Mouse (Mus musculus): ENCODE measurements around the gene Zmat5.

The Zmat5 gene

DNA sequence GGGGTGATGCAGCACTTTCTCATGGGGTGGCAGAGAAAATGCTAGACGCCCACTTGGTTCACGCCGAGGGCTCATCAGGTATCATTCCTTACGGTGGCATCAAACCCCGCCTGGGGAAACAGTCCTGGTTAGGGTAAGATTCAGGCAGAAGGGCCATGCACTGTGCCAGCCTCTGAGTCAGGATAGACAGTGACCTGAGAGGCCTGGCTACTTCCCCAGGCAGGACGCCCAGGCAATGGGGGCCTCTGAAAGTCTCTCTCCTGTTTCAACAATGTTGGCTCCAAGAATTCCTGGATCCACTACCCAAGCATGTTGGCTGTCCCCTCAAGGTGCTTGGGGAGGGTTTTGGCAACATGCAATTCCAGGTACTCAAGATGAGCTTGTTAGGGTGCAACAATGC is 65.4 kb downstream of the Zmat5 start:
- DNase-seq (ENCODE audit: extremely low spot score, low spot score): no peak

GRCm38 (mm10) chr11:4771756-4772155 is 67.3 kb downstream of the Zmat5 start:
- no peak for DNase-seq (ENCODE audit: extremely low spot score, low spot score)

DNA sequence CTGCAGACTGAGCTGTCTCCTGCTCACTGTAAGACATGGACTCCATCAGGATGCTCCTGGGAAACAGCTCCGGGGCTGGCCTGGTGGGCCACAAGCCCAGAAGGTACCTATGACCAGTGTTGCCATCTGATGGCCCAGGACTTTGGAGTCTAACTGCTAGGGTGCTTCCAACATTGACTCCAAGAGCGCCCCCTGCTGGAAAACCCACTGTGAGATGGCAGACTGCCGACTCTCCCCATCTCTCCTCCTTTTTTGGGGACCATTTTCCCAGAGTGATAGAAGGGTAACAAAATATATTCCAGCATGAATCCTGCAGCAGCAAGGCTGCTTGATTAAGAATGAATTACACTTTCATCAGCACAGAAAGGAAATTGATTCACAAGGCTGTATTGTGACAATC is 68.4 kb downstream of the Zmat5 start:
- peak; percentile 72 for DNase-seq (ENCODE audit: extremely low spot score, low spot score)

- no peak for DNase-seq (ENCODE audit: extremely low spot score, low spot score)
Measured at GRCm38 (mm10) chr11:4780927-4781326, 76.4 kb downstream of the Zmat5 start.

- DNase-seq (ENCODE audit: extremely low spot score, low spot score): no peak
Measured at GRCm38 (mm10) chr11:4783116-4783515, 78.6 kb downstream of the Zmat5 start.

- no peak for DNase-seq (ENCODE audit: extremely low spot score, low spot score)
Measured at GRCm38 (mm10) chr11:4784629-4785142, 80.2 kb downstream of the Zmat5 start.

All from neural tube, embryonic 10.5 days (tissue).